Mouse (Mus musculus) hindbrain, postnatal 0 days (tissue): ENCODE measurements around the gene Erc1. TPM values are rescaled to one million over a fixed set of nuclear protein-coding genes. Genes with fewer than 3 reads are reported as not detected.
"Not testable (repeated sequence)": the region's sequence is repeated elsewhere in the genome, so short reads cannot be mapped to it uniquely, and the experiment has no call there.

Experiments
- ATAC-seq: fragments of 200-750 bp; cut with Nextera tagmentation; 2 replicates; pipeline ENCODE4 v1.8.0; 2017; ENCODE audit warnings: mild to moderate bottlenecking, moderate TSS enrichment, moderate library complexity
- DNase-seq: peaks from one replicate; pipeline ENCODE4 v3.0.0-alpha.2; 2015; ENCODE audit warnings: low spot score
- H3K27ac ChIP-seq: fragments of 300-500 bp; sonication (generic); 2 replicates; pipeline ENCODE4 v1.5.1; 2014; ENCODE audit warnings: mild to moderate bottlenecking
- H3K27me3 ChIP-seq: fragments of 300-500 bp; sonication (generic); 2 replicates; pipeline ENCODE4 v1.6.1; 2014; ENCODE audit warnings: low read length, mixed read lengths; ENCODE audit not compliant: insufficient read depth
- H3K36me3 ChIP-seq: fragments of 300-500 bp; sonication (generic); 2 replicates; pipeline ENCODE4 v1.6.1; 2014; ENCODE audit warnings: low read length, mixed read lengths; ENCODE audit not compliant: insufficient read depth
- H3K4me1 ChIP-seq: fragments of 300-500 bp; sonication (generic); 2 replicates; pipeline ENCODE4 v1.6.1; 2014; ENCODE audit warnings: antibody characterized with exemption, low read length, mixed read lengths; ENCODE audit not compliant: insufficient read depth
- H3K4me2 ChIP-seq: fragments of 300-500 bp; sonication (generic); 2 replicates; pipeline ENCODE4 v1.6.1; 2014; ENCODE audit warnings: low read depth, mild to moderate bottlenecking, low read length, moderate library complexity, mixed read lengths
- H3K4me3 ChIP-seq: fragments of 300-500 bp; sonication (generic); 2 replicates; pipeline ENCODE4 v1.5.1; 2014; ENCODE audit warnings: low read length
- H3K9ac ChIP-seq: fragments of 300-500 bp; sonication (generic); replicated peaks from 2 replicates; pipeline ENCODE4 v1.6.1; 2014; ENCODE audit warnings: mild to moderate bottlenecking, low read length, moderate library complexity, mixed read lengths
- H3K9me3 ChIP-seq: fragments of 300-500 bp; sonication (generic); 2 replicates; pipeline ENCODE4 v1.6.1; 2016; ENCODE audit warnings: low read length, mixed read lengths
- CTCF ChIP-seq: IDR thresholded peaks from 2 replicates; pipeline ENCODE4 v1.5.1; 2016; ENCODE audit warnings: antibody characterized with exemption, control low read depth, low read depth
- WGBS: fragments of 180-500 bp; shearing (Covaris S2); extraction: QIAGEN DNeasy Blood & Tissue Kit; methylation state at CpG from one replicate; pipeline ENCODE4 v1.1.7; 2014; 5-methylcytosine and 5-hydroxymethylcytosine counted together
- polyA plus RNA-seq: library from polyadenylated mRNA; unstranded; fragments of >200 nt; fragmentation: Nextera tagmentation; extraction: Ambion mirVana; gene quantifications from 2 replicates; pipeline ENCODE4 v1.2.1, GENCODE M21; 2015
- total RNA-seq: library from RNA; depleted of rRNA; stranded (reverse); fragments of >200 nt; gene quantifications from 2 replicates; pipeline ENCODE4 v1.2.3, GENCODE M21; 2014

The Erc1 gene
- total and polyA plus RNA-seq, 2 experiments from 2014 or later = 51.4 to 73.6 TPM

- Histone ChIP-seq H3K4me3 (no peak overlapping the region), H3K9ac (no peak overlapping the region), H3K36me3 (no peaks in the 10 kb centered on the region), H3K4me2 (no peak overlapping the region), H3K27me3 (no peaks in the 10 kb centered on the region), H3K27ac (no peak overlapping the region), H3K4me1 (no peaks in the 10 kb centered on the region), H3K9me3 (no peaks in the 10 kb centered on the region)
- ATAC-seq (no peak), DNase-seq (no peak)
- 80% methylated on average over 5 of the region's 5 CpGs for WGBS
- no peak for TF ChIP-seq CTCF
These were observed 18.0 kb downstream of the Erc1 start for GRCm38 (mm10) chr6:119829951-119830350.

- Histone ChIP-seq H3K27me3 (no peaks in the 10 kb centered on the region), H3K4me3 (no peak overlapping the region), H3K9me3 (no peaks in the 10 kb centered on the region), H3K4me2 (no peak overlapping the region), H3K36me3 (peaks cover 13% of the 10 kb centered on the region; the same call in 1 of the 2 replicates), H3K9ac (no peak overlapping the region), H3K27ac (no peak overlapping the region), H3K4me1 (no peaks in the 10 kb centered on the region)
- TF ChIP-seq CTCF = no peak
- DNase-seq = no peak
- ATAC-seq = no peak
- 92% methylated on average over 1 of the region's 1 CpGs for WGBS
These were observed 19.8 kb downstream of the Erc1 start for GRCm38 (mm10) chr6:119828165-119828564.

GRCm38 (mm10) chr6:119826701-119827100 lies 21.3 kb downstream of the Erc1 start:
- H3K27ac ChIP-seq = no peak overlapping the region
- WGBS = 84% methylated on average over 4 of the region's 4 CpGs
- H3K9me3 ChIP-seq = no peaks in the 10 kb centered on the region
- DNase-seq (no peak), ATAC-seq (no peak)
- no peak for TF ChIP-seq CTCF
- H3K27me3 ChIP-seq = no peaks in the 10 kb centered on the region
- H3K36me3 ChIP-seq = peaks cover 13% of the 10 kb centered on the region; the same call in 1 of the 2 replicates
- no peak overlapping the region for H3K9ac ChIP-seq
- no peaks in the 10 kb centered on the region for H3K4me1 ChIP-seq
- no peak overlapping the region for H3K4me2 ChIP-seq
- H3K4me3 ChIP-seq = no peak overlapping the region

GRCm38 (mm10) chr6:119822216-119822615 lies 25.8 kb downstream of the Erc1 start:
- H3K27me3 ChIP-seq = no peaks in the 10 kb centered on the region
- no peak for TF ChIP-seq CTCF
- no peak overlapping the region for H3K27ac ChIP-seq
- ATAC-seq (no peak), DNase-seq (no peak)
- H3K9ac ChIP-seq = no peak overlapping the region
- H3K4me1 ChIP-seq = no peaks in the 10 kb centered on the region
- peaks cover 13% of the 10 kb centered on the region; the same call in 1 of the 2 replicates for H3K36me3 ChIP-seq
- no peaks in the 10 kb centered on the region for H3K9me3 ChIP-seq
- no peak overlapping the region for H3K4me2 ChIP-seq
- WGBS = 65% methylated on average over 1 of the region's 1 CpGs
- no peak overlapping the region for H3K4me3 ChIP-seq

GRCm38 (mm10) chr6:119821158-119821557 lies 26.8 kb downstream of the Erc1 start:
- WGBS = 96% methylated on average over 1 of the region's 1 CpGs
- TF ChIP-seq CTCF = no peak

GRCm38 (mm10) chr6:119818541-119818940 lies 29.4 kb downstream of the Erc1 start:
- no peaks in the 10 kb centered on the region for H3K4me1 ChIP-seq
- no peak for ATAC-seq
- H3K4me3 ChIP-seq = no peak overlapping the region
- no peak for DNase-seq
- no peaks in the 10 kb centered on the region for H3K9me3 ChIP-seq
- peaks cover 1% of the 10 kb centered on the region; the same call in 1 of the 2 replicates for H3K36me3 ChIP-seq
- no peak overlapping the region for H3K4me2 ChIP-seq
- no peaks in the 10 kb centered on the region for H3K27me3 ChIP-seq
- no peak for TF ChIP-seq CTCF
- no peak overlapping the region for H3K9ac ChIP-seq
- no peak overlapping the region for H3K27ac ChIP-seq
- 90% methylated on average over 4 of the region's 4 CpGs for WGBS

More at GRCm38 (mm10) chr6:119821158-119821557, 26.8 kb downstream of the Erc1 start:
- Histone ChIP-seq H3K4me3 (no peak overlapping the region), H3K27me3 (no peaks in the 10 kb centered on the region), H3K4me2 (no peak overlapping the region), H3K9me3 (no peaks in the 10 kb centered on the region), H3K27ac (no peak overlapping the region), H3K36me3 (peaks cover 13% of the 10 kb centered on the region; the same call in 1 of the 2 replicates), H3K4me1 (no peaks in the 10 kb centered on the region), H3K9ac (no peak overlapping the region)
- DNase-seq (no peak), ATAC-seq (no peak)

- WGBS = 81% methylated on average over 4 of the region's 4 CpGs
These were observed 32.5 kb downstream of the Erc1 start for GRCm38 (mm10) chr6:119815426-119815825.

GRCm38 (mm10) chr6:119813055-119813454 lies 34.9 kb downstream of the Erc1 start:
- H3K4me3 ChIP-seq, H3K9me3 ChIP-seq, H3K9ac ChIP-seq, H3K4me1 ChIP-seq, H3K27me3 ChIP-seq, DNase-seq, H3K36me3 ChIP-seq, H3K4me2 ChIP-seq, H3K27ac ChIP-seq, ATAC-seq: not testable (repeated sequence)

More at GRCm38 (mm10) chr6:119815426-119815825, 32.5 kb downstream of the Erc1 start:
- TF ChIP-seq CTCF = no peak
- Histone ChIP-seq H3K36me3 (no peaks in the 10 kb centered on the region; the same call in 1 of the 2 replicates), H3K27ac (no peak overlapping the region), H3K4me1 (no peaks in the 10 kb centered on the region), H3K9me3 (no peaks in the 10 kb centered on the region), H3K27me3 (no peaks in the 10 kb centered on the region), H3K9ac (no peak overlapping the region), H3K4me2 (no peak overlapping the region), H3K4me3 (no peak overlapping the region)
- ATAC-seq (no peak), DNase-seq (no peak)
